Mouse (Mus musculus) layer of hippocampus, postnatal 10 days (tissue): ENCODE results near the gene Gli3. TPM values are rescaled to one million over a fixed set of nuclear protein-coding genes. Genes with fewer than 3 reads are reported as not detected.
A peak's percentile ranks its signal among the peaks of the same experiment; 100 is the strongest.

ENCODE experiments used
- DNase-seq, 2 experiments: peaks; one replicate each; pipeline ENCODE4 v3.0.0; 2021; ENCODE audit warnings: low spot score in 2 of 2
- long read RNA-seq: library from polyadenylated mRNA; stranded (forward); transcript quantifications from one replicate; pipeline ENCODE4 v2.0.0, GENCODE M21; 2023
- total RNA-seq, 2 experiments: library from RNA; stranded (reverse); gene quantifications; 2 replicates each; pipeline ENCODE4 v1.2.3; 2021

Gene Gli3
- total RNA-seq = 10 to 100 TPM; 10.1 to 13.0 TPM
- long read RNA-seq = 0 reads

DNA sequence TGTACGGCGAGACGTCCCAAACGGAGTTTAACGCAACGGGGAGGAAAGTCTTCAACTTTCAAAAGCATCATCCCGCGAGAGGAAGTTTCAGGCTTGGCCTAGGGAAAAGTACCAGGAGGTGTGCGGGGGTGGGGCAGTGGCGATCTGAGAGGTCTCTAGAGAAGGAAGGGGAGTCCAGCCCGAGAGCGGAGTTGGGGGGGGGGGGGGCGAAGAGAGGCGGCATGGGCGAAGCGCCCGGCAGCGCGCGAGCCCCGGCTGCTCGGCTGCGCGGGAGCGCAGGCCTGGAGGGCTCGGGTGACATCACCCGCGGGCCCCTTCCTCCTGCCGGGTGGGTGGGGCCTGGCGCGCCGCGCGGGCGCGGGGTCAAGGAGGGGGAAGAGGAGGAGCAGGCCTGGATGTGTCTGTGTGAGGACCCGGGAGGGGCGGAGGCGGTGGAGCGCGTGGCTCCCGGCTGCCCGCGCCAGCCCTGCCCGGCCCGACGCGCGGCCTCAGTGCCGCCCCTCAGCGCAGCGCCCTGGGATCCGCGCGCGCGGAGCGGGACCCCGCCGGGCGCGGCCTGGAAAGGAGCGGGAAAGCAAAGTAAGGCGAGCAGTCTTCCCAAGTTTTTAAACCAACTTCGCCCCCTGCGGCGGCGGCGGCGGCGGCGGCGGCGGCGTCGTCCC lies at the start of gene Gli3:
TSS of gene Gli3 (plus strand) at position 406 of the 662 bp plus-strand sequence.
- DNase-seq = peak; percentile 53 to 64

DNA sequence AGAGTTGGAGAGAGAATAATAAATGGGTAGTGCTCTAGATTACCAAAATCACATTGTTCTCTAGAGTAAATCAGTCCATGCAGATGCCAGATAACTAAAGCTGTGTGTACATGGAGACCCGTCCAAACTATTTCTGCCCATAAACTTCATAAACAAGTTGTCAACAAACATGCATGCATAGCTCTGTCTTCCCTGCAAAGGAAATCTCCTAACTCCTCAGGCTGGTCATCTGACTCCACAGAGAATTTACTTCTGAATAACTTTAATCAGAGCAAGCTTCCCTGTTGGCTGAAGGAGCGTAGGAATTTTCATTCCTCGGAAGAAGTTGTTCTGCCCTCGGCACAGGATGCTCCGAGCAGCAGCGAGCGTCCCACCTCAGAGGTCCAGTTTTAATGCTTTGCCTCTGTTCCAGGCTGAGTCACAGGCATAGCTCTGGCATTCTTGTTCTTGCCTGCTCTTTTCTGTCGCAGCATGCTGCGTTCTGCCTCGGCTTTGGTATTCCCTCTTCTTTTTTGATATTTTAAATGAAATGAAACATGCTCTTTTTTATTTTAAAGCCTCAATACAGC lies 41.8 kb upstream of the Gli3 start:
- DNase-seq = no peak

DNA sequence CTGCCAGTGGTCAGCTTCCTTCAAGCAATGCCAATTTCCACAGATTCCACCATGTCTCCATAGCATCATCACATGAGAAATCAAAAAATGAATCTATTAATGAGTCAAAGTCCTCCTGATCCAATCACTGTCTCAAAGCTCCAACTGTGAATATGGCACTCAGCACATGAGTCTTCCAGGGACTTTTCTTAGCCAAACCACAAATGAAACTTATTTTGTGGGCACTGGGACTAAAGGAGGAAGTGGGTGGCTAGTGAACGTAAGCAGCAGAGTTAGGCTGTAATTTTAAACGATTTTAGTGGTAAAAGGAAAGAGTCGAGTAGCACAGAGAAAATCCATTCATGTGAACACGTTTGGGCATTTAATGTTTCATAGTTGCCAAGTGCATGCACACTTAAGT lies 21.0 kb upstream of the Gli3 start:
- DNase-seq = no peak

DNA sequence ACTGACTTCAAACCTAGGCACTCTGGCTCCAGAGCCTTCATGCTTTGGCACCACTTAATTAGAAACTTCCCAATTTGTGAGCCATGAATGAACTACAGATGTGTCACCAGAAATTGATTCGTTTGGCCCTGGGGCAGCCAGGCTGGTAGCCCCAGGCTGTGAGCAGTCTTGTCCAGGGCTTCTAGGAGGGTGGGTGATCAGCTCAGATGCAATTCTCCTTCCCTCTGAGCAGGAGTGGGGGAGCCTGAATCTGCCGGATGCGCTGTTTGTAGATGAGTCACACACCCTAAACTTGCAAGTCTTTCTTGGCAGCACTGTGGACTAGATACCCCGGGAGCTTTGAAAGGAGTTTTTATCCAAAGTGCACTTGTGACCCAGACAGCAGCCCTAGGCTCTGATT lies 18.7 kb upstream of the Gli3 start:
- DNase-seq = no peak

DNA sequence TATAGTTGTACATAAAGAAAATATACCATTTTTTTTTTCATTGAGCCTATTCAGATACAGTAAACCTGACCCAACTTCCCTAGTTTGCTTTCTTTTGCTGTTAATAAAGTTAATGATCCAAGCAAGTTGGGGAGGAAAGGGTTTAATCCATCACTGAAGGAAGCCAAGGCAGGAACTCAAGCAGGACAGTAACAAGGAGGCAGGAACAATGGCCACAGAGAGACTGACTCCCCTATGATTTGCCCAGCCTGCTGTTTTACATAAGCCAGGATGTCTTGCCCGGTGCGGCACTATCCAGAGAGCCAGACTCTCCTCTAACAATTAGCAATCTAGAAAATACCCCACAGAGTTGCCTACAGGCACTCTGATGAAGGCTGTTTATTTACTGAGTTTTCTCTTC lies 17.4 kb upstream of the Gli3 start:
- no peak for DNase-seq

DNA sequence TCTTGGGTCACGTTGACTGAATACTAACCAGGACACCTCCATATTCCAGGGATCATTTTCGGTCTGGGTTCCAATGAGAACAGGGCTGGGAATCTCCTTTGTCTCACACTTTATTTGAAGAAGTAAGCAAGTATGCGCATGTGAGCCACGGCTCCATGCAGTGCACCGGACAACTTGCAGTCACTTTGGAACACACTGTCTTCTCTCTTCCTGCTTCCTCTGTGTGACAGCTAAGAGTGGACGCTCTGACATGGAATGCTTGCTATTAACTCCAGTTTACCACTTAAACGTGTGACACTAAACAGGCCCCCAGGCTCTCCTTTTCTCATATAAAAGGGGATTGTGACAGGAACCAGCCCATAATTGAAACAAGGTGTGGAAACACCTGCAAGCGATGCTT lies 17.0 kb upstream of the Gli3 start:
- no peak for DNase-seq

DNA sequence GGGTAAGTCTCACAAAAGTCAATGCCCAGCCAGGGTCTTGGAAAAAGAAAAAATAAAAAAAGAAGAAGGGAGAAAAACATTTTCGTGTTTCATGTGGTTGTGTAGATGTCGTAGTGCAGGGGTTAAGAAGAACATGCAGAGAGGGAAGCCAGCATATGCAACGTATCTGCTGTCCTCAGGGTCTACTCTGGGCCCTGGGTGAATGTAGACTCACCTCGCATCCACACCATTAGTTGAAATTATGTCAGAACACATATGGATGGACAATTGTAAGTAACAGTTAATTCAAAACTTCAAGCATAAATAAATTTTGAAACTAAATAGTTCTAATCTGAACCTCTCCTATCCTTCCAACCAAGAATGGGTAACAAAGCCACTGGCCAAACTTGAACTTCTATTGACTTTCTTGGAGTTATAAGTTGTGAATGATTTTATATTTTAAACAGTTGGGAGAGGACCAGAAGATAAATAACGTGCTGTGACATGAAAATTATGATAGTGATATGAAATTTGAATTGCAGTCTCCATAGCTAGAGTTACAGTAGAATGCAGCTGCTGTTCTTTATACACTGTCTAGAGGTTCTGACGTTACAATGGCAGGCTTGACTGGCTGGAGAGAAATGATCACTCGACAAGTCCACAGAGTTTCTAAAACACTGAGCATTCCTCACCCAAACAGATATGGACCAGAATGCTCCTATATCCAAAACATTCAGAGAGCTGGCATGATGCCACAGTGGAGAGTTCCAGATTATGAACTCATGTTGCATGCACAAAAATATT lies 16.1 kb upstream of the Gli3 start:
- DNase-seq = no peak

DNA sequence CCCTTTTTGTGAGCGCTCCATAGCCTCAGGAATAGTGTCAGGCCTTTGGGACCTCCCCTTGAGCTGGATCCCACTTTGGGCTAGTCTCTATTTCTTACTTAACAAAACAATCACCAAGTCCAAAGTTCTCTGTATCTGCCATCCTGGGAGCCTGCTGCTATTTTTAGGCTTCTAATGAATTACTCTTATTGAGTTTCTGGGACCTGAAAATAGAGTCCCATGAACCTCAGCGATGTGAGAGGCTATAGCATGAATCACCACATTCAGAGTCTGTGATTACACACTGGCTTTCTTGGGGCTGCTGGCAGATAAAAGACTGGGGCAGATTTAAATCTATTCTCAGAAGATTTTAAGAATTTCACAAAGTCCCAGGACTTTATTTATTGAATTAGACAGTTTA lies 12.1 kb upstream of the Gli3 start:
- DNase-seq = no peak

DNA sequence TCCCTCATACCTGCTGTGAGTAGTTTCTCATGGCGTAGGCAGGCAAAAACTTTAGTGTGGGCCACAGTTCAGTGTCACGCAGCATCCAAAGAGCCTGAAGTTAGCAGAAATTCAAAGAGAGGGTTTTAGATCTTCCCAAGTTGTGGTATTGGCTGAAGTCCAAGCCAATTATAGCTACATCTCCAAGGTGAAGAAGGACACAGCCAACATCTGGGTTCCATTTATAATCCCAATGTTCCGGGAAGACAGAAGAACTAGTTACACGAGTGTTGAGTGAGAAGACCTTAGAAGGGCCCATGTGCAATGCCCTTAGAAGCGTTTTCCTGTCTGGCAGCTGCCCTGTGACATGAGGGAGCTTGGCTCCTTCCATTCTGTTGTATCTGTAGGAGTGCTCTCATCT lies 5.2 kb upstream of the Gli3 start:
- no peak for DNase-seq

DNA sequence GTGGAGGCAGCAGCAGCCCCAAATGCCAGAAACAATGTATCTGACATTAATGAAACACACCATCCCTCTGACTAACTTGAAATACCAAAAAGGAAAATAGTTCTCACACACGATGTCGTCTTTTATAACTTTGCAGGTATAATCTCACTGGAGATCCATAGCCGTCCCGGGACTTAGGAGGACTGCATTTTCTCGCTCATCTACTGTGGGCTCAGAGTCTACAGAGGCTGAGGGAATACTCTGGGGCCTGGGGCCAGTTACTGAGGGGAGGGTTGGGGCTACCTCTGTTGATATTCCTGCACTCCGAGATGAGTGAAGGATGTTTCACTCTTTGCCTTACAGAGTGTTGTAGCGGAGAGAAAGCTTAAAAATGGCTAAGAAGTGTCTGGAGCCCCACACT lies 1.1 kb upstream of the Gli3 start:
- no peak for DNase-seq

DNA sequence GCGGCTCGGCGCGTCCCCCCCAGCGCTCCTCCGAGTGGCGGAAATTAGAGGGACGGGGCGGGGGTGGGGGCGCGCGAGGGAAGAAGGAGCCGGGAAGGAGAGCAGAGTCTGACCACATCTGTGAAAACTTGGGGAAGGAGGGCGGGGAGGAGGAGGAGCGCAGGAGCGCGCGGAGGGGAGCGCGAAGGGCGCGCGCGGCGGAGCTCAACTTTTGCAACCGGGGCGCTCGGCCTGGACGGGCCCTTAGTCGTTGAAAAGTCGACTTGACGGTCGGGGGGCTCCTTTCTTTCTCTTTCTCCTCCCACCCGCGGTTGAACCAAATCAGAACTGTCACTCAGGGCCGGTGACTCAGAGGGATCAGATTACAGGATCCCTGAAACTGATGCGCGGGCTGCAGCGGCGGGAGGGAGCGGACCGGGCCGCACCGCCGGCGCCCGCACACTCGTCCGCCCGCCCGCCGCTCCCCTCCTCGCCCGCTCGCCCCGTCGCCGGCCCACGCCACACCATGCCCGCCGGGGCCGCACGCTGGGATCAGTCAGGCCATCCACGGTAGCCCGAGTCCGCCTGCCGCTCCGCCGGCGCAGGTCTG lies 551 bp downstream of the Gli3 start:
- DNase-seq = peak; percentile 25 to 43

DNA sequence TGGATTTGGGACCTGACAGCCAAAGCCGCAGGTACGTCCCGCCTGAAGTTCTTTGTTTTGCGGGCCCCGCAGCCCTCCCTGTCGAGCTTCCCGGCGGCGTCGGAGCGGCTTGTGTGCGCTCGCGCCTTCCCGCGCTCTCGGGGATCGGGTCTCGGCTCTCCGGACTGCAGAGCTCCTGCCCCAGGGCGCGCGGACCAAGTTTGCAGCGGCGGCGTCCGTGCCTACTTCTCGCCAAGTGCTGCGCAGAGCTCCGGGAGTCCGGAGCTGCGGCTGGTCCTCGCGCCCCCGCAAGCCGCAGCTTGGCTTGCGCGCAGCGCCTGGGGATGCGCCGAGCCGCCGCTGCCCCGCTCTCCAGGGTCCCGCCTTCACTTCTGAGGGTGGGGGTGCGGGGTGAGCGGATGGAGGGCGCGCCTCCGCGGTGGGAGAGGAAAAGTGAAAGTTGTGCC lies 1.1 kb downstream of the Gli3 start:
- peak; percentile 28 to 38 for DNase-seq

DNA sequence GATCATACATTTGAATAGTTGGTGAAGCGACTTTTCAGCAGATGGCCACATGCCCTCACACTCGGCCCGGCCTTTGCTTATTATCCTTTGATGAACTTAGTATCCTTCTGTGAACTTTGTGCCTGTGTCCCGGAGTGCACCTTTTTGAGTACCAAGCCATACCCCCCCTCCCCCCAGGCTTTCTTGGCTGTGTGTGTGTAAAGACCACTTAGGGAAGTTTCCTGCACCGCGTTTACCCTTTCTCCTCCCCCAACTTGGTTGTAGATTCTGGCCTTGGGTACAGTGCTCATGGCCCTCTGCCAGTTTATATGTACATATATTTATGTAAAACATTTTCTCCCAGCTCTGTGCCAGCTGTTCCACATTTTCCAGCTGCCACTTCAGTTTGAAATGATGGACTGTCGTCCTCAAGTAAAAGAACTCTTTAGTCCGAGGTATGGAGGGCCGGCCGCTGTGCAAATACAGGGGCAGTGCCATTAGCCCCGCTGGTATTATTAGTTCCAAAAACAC lies 1.8 kb downstream of the Gli3 start:
- DNase-seq = no peak

DNA sequence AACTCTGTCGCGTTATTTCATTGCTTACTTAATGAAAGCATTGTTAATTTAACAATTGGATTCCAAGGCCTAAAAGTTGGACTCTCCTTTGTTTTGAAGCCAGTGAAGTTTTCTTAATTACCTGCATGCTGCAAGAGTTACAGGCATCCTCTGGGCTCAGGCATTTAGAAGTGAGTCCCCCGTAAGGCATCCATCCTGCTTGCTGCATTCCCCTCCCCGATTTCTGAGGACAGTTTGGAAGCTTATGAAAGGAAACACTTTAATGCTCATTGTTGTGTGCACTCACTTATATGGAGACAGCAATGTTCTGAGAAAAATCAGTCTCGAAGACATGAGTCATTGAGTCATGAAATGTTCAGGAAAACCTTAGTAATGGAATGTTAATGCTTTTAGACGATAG lies 3.5 kb downstream of the Gli3 start:
- no peak for DNase-seq

DNA sequence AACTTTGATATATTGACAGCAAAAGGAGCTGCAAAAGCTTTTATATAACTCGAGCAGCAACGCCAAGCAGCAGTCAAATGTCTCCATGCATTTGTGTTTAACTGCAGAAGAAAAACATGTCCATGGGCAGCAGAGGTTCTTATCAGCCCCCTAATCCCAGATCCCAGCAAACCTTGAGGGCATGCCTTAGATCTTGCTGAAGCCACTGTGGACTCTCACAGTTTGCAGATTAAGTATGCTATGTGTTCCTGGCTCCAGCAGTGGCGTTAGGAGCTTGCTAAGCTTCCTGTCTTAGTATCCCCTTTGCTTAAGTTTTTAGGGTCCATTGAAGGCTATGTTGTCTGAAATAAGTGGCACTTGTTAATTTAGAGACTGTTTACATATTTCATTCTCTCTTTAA lies 4.4 kb downstream of the Gli3 start:
- DNase-seq = no peak

DNA sequence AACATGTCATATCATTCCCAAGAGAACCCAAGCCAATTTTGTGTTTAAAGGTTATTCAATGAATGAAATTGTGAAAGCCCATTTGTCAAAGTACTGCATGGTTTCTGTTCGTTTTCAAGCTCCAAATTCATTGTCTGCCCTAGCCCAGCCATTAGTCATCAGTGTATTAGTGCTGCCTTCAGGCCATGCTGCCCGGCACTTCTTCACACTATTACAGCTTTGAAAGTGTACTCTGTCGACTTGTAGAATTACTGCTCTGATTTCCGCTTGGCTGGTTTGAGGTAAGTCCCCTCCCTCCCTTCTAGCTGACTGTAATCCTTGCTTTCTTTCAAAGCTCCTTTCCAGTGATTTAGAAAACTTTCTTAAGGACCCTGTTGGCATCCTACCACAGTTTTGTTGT lies 5.4 kb downstream of the Gli3 start:
- DNase-seq = no peak

DNA sequence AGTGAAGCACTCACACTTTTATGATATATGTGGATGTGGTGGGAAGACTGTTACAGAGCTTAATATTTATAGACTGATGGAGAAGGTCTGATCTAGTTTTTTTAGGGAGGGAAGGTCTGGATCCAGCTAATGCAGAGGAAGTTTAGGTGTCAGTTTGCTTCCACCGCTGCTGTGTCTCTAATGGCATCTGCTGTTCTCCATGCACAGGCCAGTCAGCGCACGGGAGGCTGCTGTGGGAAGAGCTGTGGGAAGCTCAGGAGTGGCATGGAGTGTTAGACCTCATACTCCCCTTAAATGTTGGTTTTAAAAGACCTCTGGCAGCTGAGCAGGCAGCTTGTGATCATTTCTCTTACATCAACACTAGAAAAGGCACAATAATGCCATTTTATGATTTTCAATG lies 7.0 kb downstream of the Gli3 start:
- DNase-seq = no peak

DNA sequence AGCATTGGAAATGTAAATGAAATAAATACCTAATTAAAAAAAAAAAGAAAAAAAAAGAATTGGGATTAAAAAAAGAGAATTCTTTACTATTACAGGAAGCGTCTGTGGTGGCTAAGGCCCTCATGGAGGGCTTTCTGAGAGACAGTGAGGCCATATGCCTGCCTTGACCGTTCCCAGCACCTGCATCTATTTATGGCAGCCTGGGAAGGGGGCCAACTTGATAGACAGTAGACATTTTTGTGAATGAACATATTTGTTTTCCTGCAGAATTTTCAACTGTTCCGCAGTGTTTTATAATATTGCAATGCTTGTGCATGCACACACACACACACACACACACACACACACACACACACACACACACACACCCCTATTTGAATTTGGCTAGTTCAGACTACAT lies 9.7 kb downstream of the Gli3 start:
- DNase-seq = no peak

DNA sequence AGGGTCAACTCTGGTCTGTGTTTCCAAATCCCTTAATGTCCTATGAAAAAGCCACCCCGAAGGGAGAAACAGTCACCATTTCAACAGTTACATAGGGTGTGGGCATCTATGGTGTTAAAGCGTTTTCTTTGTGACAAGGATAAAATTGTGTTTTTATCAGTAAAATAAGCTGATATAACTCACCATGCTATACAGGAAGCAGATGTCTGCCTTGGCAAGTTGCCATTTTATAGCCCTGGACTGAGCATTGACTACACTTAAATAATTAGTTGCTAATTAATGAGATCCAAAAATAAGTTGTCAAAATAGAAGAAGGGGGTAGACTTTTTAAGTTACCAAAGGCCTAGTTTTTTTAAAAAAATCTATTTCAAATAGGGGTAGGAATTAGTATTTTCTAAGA lies 11.4 kb downstream of the Gli3 start:
- no peak for DNase-seq

DNA sequence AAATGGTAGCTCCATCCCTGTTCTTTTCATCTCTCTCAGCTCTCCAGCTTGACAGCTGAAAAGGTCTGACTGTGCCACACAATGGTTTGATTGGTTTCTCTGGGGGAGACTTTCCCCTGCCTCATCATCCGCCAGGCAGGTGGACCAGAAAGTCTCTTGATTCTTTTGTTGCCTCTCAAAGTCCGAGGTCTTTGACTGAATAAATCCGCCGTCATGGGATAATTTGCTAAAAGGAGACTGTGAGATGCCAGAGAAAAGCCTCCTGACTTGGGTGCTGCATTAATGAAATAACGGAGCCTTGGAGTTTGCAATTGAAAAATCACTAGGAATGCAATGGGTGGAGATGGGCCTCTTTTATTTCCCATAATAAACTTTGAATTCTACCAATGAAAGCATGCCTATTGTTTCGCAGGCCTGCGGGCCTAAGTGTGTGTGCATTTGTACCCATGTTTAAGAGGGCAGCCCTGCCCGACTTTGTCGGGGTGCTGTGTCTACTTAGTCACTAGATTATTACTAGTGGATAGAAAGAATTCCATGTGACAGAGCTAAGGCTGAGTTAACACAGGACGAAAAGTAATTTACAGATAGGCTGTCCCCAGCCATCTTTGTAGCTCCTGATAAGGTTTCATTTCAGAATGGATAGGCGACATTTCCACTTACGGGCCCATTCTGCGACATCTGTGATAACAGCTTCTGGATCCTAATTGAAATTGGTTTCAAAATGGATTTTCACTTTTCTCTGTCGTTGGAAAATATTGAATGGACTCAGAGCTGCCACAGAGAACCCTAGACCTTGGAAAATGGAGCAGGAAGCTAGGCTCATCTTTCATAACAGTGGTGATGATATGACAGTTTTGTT lies 23.2 kb downstream of the Gli3 start:
- DNase-seq = no peak

DNA sequence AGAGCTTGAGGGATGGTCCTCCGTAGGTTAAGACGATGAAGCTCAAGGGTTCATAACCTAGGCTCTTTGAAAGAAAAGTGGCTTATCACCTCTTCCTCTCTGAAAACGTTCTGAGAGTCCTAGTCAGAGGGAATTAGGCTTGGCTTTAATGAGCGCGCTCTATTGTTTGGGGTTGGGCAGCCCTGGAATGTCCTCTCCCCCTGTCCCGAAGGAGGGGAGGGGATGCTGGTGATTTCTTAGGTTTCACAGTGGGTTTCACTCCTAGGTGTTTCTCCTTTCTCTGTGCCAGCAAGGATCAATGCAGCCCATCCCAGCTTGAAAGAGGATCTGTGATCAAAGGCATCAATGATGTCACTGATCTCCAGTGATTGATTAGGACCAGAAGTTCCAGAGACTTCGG lies 24.3 kb downstream of the Gli3 start:
- DNase-seq = no peak
